Mouse (Mus musculus) kidney, postnatal 0 days (tissue): ENCODE results near the gene Camk1g. TPM values are rescaled to one million over a fixed set of nuclear protein-coding genes. Genes with fewer than 3 reads are reported as not detected.

Source experiments
- ATAC-seq: fragments of 200-750 bp; cut with Nextera tagmentation; replicated peaks from 2 replicates; pipeline ENCODE4 v1.8.0; 2017; ENCODE audit warnings: low read depth, moderate number of reproducible peaks, moderate TSS enrichment, moderate library complexity; ENCODE audit not compliant: low FRiP score
- DNase-seq: peaks from one replicate; pipeline ENCODE4 v3.0.0-alpha.2; 2016; ENCODE audit warnings: low spot score
- H3K27ac ChIP-seq: fragments of 300-500 bp; sonication (generic); 2 replicates; pipeline ENCODE4 v1.5.1; 2014; ENCODE audit warnings: mild to moderate bottlenecking
- H3K27me3 ChIP-seq: fragments of 300-500 bp; sonication (generic); 2 replicates; pipeline ENCODE4 v1.6.1; 2014; ENCODE audit warnings: low read length, mixed read lengths; ENCODE audit not compliant: insufficient read depth
- H3K36me3 ChIP-seq: fragments of 300-500 bp; sonication (generic); 2 replicates; pipeline ENCODE4 v1.6.1; 2014; ENCODE audit warnings: low read length, mixed read lengths; ENCODE audit not compliant: insufficient read depth
- H3K4me1 ChIP-seq: fragments of 300-500 bp; sonication (generic); replicated peaks from 2 replicates; pipeline ENCODE4 v1.6.1; 2014; ENCODE audit warnings: antibody characterized with exemption, low read length, mixed read lengths; ENCODE audit not compliant: insufficient read depth
- H3K4me2 ChIP-seq: fragments of 300-500 bp; sonication (generic); 2 replicates; pipeline ENCODE4 v1.6.1; 2014; ENCODE audit warnings: mild to moderate bottlenecking, low read length, moderate library complexity, mixed read lengths
- H3K4me3 ChIP-seq: fragments of 300-500 bp; sonication (generic); replicated peaks from 2 replicates; pipeline ENCODE4 v1.5.1; 2014; ENCODE audit warnings: low read depth, low read length
- H3K9ac ChIP-seq: fragments of 300-500 bp; sonication (generic); 2 replicates; pipeline ENCODE4 v1.6.1; 2014; ENCODE audit warnings: low read depth, low read length
- H3K9me3 ChIP-seq: fragments of 300-500 bp; sonication (generic); replicated peaks from 2 replicates; pipeline ENCODE4 v1.6.1; 2016; ENCODE audit warnings: low read length, inconsistent platforms, mixed read lengths
- CTCF ChIP-seq: IDR thresholded peaks from 2 replicates; pipeline ENCODE4 v1.5.1; 2016; ENCODE audit warnings: antibody characterized with exemption, low read depth, mild to moderate bottlenecking, moderate library complexity
- WGBS: fragments of 180-500 bp; shearing (Covaris S2); extraction: QIAGEN DNeasy Blood & Tissue Kit; methylation state at CpG from one replicate; pipeline ENCODE4 v1.1.7; 2014; 5-methylcytosine and 5-hydroxymethylcytosine counted together
- polyA plus RNA-seq: library from polyadenylated mRNA; unstranded; fragments of >200 nt; fragmentation: Nextera tagmentation; extraction: Ambion mirVana; gene quantifications from 2 replicates; pipeline ENCODE4 v1.2.1, GENCODE M21; 2015

The Camk1g gene
- polyA plus RNA-seq, 1 experiment from 2014 or later: 6.8 TPM

DNA sequence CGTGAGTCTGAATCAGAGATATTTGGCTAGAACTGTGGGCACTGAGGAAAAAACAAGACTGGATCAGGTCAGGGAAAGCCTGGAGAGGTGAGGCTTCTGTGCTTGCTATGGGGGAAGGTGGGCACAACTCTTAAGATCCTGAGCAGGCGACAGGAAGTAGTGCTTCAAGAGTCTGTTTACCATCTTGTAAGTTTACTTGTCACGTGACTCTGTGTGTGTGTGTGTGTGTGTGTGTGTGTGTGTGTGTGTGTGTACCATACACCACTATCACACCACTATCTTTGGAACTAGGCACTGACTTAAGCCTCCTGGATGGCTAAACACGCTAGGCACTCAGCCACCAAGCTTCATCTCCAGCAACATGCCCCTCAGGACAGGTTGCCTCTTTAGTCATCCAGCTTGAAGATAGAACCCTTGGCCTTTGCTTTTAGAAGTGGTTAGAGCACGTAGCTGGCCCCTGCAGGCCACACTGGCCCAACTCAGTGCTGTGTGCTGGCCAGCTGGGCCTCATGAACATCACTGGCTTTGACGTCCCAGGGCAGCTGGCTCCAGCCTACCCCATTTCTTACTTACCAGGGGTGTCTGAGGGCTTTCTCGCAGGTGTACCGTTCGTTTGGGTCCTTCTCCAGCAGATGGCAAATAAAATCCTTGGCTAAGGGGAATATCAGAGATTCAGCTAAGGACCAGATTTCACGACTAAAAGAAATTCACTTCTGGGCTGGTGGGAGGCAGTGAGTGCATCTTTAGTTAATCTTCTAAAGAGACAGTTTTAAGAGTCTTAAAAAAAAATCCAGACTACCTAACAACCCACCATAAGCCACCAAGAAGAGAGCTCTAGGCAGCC lies 20.2 kb downstream of the Camk1g start:
- TF ChIP-seq CTCF: no peak
- DNase-seq: no peak
- no peaks in the 10 kb centered on the region for H3K9me3 ChIP-seq

DNA sequence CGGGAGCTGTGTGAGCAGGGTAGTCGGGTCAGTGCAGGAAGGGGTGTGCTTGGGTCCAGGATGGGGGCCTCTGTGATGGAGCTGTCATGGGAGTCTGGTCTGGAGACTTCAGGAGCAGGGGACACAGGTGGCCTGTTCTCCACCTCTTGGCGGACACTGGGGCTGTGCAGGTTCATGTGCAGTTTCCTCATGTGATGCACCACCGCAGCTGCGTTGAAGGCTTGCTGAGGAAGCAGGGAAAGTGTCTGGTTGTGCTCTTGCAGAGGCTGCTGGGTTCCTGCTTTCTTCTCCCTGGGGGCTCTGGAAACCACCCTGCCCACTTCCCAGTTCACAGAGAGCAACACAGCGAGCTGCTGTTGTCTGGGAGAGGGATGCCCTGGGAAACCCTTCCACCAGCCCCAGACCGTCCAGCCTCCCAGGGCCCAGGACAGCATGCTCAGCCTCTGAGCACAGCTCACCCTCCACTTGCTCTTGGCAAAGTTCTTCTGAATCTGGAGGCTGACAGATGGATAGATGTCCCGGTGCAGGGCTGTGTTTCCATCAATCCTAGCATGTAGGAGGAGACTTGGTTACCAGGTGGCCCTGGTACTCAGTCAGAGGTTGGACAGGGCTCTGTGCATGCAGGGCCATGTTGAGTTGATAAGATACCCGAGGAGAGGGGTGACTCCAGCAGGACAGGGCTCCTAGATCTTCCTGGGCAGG lies 21.7 kb downstream of the Camk1g start:
- no peaks in the 10 kb centered on the region for H3K9me3 ChIP-seq

More for the DNA sequence above, 20.2 kb downstream of the Camk1g start:
- Histone ChIP-seq H3K36me3 (no peaks in the 10 kb centered on the region), H3K27ac (no peak overlapping the region), H3K4me1 (no peaks in the 10 kb centered on the region), H3K4me2 (no peak overlapping the region), H3K9ac (no peak overlapping the region), H3K4me3 (no peak overlapping the region), H3K27me3 (no peaks in the 10 kb centered on the region)
- WGBS: 76% methylated on average over 10 of the region's 10 CpGs
- no peak for ATAC-seq

DNA sequence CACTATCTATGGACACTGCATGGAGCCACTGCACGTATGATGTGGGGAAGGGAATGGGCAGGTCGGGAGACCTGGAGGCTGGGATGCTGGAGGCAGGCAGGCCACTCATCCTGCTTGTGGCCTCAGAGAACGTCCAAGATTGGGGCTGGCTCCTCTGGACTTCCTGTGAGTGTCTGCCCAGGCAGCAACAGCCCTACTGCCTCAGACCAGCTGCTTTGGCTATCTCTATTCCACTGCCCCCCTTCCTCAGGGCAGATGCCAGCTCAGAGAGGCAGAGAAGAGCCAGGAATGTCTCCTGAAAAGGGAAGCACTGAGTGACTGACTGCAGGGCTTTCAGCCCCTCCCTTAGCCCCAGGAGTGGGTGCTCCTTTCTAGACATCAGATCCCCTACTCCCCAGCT lies 23.2 kb downstream of the Camk1g start:
- Histone ChIP-seq H3K27ac (no peak overlapping the region), H3K4me2 (no peak overlapping the region), H3K4me3 (no peak overlapping the region), H3K36me3 (no peaks in the 10 kb centered on the region), H3K4me1 (no peaks in the 10 kb centered on the region), H3K9me3 (no peaks in the 10 kb centered on the region), H3K27me3 (no peaks in the 10 kb centered on the region), H3K9ac (no peak overlapping the region)
- 62% methylated on average over 3 of the region's 3 CpGs for WGBS
- ATAC-seq: no peak
- DNase-seq: no peak
- TF ChIP-seq CTCF: no peak

More for the DNA sequence above, 21.7 kb downstream of the Camk1g start:
- no peak overlapping the region for H3K4me3 ChIP-seq
- H3K4me1 ChIP-seq: no peaks in the 10 kb centered on the region
- H3K4me2 ChIP-seq: no peak overlapping the region
- no peaks in the 10 kb centered on the region for H3K36me3 ChIP-seq
- no peak for TF ChIP-seq CTCF
- H3K27ac ChIP-seq: no peak overlapping the region
- WGBS: 81% methylated on average over 9 of the region's 9 CpGs
- no peaks in the 10 kb centered on the region for H3K27me3 ChIP-seq
- H3K9ac ChIP-seq: no peak overlapping the region
- no peak for DNase-seq
- ATAC-seq: no peak

DNA sequence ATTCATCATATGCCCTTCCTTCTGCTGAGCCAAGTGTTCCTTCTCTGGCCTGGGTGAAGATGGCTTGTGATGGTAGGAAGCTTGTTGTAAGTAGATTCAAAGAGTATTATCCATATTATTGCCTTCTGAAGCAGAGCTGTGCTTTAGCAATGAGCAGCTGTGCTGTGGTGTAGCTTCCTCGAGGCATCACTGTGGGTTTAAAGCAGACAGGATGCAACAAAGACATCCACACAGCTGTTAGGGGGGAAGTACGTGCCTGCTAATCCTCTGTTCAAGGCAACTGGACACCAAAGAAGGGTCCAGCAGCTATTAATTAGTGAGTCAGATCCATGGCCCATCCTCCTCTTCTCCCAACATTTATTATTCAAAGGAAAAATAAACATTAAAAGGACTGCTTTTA lies 25.1 kb downstream of the Camk1g start:
- 25% methylated on average over 2 of the region's 2 CpGs for WGBS
- H3K27ac ChIP-seq: no peak overlapping the region
- DNase-seq: peak; percentile 43

GRCm38 (mm10) chr1:193343853-193344252 lies 26.2 kb downstream of the Camk1g start:
- no peak overlapping the region for H3K9ac ChIP-seq

More for the DNA sequence above, 25.1 kb downstream of the Camk1g start:
- H3K27me3 ChIP-seq: no peaks in the 10 kb centered on the region
- no peaks in the 10 kb centered on the region for H3K36me3 ChIP-seq
- H3K4me2 ChIP-seq: no peak overlapping the region
- H3K4me3 ChIP-seq: no peak overlapping the region
- H3K4me1 ChIP-seq: no peaks in the 10 kb centered on the region
- no peak for TF ChIP-seq CTCF
- ATAC-seq: no peak
- H3K9me3 ChIP-seq: no peaks in the 10 kb centered on the region
- H3K9ac ChIP-seq: no peak overlapping the region

DNA sequence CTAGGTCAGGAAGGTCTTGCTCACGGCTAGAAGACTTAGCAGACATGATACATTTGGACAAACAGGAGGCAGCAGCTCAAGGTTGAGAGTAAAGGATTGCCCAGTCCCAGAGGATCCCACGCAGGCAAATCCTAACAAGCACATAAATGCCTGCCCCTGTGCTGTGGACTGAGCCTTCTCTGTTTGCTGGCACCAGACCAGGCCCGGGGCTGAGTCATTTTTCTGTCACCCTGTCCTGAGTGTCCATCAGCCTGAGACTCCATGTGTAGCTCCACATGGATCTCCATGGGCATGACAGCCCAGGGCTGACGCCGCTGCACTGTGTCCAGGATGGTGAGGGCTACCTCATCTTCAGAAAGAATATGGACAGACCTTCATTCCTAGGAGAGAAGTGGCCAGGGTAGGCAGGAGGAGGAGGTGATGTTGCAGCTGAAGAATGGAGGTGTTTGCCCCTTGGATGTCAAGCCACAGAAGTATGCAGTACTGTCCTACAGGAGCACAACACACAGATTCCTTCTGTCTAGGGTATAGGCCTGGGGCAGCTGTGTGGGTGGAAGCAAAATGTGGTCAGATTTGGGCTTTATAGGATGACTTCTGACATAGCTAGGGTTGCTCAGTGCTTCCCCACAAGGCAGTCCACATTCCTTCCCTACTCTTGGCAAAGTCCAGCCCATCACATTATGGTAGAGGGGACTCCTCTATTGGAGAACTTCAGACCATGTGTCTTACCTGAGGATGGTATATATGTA lies 27.7 kb downstream of the Camk1g start:
- DNase-seq (no peak), ATAC-seq (no peak)
- H3K4me3 ChIP-seq: no peak overlapping the region
- H3K36me3 ChIP-seq: no peaks in the 10 kb centered on the region
- no peak overlapping the region for H3K4me2 ChIP-seq
- no peak for TF ChIP-seq CTCF
- H3K4me1 ChIP-seq: no peaks in the 10 kb centered on the region
- H3K9me3 ChIP-seq: no peaks in the 10 kb centered on the region
- WGBS: 79% methylated on average over 5 of the region's 5 CpGs
- no peak overlapping the region for H3K27ac ChIP-seq
- no peaks in the 10 kb centered on the region for H3K27me3 ChIP-seq
- H3K9ac ChIP-seq: no peak overlapping the region

More at GRCm38 (mm10) chr1:193343853-193344252, 26.2 kb downstream of the Camk1g start:
- Histone ChIP-seq H3K27me3 (no peaks in the 10 kb centered on the region), H3K4me2 (no peak overlapping the region), H3K4me3 (no peak overlapping the region), H3K36me3 (no peaks in the 10 kb centered on the region), H3K27ac (no peak overlapping the region), H3K4me1 (no peaks in the 10 kb centered on the region), H3K9me3 (no peaks in the 10 kb centered on the region)
- 69% methylated on average over 4 of the region's 4 CpGs for WGBS
- ATAC-seq (no peak), DNase-seq (no peak)
- no peak for TF ChIP-seq CTCF
